Mouse (Mus musculus) left cerebral cortex, adult 11 months (tissue): ENCODE data around the gene Hmx2.

ENCODE experiments used
- DNase-seq: peaks from one replicate; pipeline ENCODE4 v3.0.0; 2022; ENCODE audit warnings: low spot score

The Hmx2 gene

GRCm38 (mm10) chr7:131556541-131557271 lies 8.1 kb downstream of the Hmx2 start:
- DNase-seq, result no peak

GRCm38 (mm10) chr7:131557751-131558150 lies 9.2 kb downstream of the Hmx2 start:
- no peak for DNase-seq

DNA sequence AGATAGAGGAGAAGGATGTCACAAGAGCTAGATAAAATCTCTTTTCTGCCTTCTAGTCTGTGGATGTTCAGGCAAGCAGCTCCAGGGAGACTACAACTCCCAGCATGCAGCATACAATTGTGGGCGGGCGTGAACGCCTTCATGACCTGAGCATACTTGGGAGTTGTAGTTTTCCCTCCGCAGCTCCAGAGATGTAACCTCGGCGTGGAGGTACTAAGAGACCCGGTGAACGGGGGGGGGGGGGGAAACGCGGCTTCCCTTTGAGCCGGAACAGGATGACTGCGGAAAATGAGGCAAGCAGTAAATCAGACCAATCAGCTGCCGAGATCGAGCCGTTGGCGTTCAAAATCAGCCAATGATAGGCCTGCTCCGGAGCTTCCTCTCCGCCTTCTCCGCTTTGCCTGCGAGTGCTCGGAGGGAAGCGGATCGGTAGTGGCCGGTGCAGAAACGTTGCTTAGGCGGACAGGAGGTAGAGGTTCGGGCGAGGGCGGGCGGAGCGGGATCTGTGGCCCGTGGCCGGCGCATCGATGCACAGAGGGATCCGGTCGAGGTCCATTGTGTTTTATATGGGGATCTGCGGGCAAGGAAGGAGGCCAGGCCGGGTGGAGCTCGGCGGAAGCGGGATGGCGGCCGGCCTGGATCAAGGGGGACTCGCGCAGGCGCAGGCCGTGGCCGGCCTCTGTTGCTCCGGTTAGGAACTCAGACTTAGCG lies 11.6 kb downstream of the Hmx2 start, which contains the start of gene Bub3:
Gene Bub3, plus strand, starts transcription at position 237 of the 711 bp plus-strand sequence.
- DNase-seq, result peak; percentile 92

DNA sequence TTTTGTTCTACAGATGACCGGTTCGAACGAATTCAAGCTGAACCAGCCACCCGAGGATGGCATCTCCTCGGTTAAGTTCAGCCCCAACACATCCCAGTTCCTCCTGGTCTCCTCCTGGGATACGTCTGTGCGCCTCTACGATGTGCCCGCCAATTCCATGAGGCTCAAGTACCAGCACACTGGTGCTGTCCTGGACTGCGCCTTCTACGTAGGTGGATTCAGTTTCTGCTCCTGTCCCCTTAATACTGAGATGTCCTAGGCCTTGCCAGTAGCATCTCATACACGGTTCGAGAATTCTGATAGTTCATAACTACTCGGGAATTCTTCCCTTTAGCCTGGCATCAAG lies 12.1 kb downstream of the Hmx2 start:
- DNase-seq, result no peak

DNA sequence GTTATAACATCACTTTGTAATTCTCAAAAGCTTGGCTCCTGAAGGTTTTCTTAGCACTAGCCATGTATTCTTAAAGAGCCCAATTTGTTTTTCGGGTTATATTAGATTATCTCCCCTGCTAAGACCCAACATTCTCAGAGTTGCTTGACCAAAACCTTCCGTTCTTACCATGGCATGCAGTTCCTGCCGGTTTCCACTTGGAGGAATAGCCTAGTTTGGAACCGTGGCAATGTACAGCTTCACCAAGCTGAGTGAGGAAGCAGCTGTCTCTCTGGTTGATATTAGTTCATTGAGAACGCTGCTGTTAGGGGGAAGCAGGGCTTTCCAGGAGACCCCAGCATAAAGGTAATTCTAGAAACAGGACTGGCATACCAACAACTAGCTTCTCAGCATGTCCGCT lies 26.7 kb downstream of the Hmx2 start:
- no peak for DNase-seq

- no peak for DNase-seq
Measured at GRCm38 (mm10) chr7:131582178-131582577, 33.6 kb downstream of the Hmx2 start.

DNA sequence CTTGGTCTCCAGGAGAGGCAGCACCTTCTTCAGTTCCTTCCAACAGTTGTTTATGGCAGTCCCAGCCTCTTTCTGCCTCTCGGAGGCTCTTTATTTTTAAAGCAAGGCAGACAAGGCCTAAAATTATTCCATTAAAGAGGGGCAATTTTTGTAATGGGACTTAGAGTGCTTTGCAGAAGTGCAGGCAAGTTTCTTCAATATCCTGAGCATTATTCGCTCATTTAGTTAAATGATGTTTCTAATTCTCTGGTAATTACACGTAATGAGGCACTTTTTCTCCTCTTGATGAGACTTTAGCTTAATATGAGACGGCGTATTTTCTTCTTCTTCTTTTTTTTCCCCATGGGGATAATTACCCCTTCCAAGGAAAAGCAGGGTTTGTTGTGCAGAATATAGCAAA lies 37.0 kb downstream of the Hmx2 start:
- DNase-seq, result no peak

GRCm38 (mm10) chr7:131597779-131598482 lies 49.4 kb downstream of the Hmx2 start:
- peak; percentile 39 for DNase-seq

DNA sequence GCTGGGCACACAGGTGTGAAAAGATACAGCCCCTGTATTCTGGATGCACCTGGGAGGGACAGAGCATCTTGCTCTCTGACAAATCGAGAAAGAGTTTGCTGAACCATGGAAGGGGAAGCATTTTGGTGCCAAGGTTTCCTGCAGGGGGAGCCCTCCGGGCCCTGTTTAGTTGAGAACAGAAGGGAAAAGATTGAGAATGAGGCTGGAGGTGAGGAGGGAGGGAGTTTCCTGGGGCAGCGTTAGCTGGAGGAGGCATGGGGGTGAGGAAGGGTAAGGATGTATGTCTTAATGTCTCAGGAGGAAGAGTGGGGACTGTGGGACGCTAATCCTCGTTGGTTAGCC lies 49.9 kb downstream of the Hmx2 start:
- no peak for DNase-seq

- DNase-seq, result no peak
Measured at GRCm38 (mm10) chr7:131602106-131602505, 53.5 kb downstream of the Hmx2 start.

- DNase-seq, result no peak
Measured at GRCm38 (mm10) chr7:131603186-131603585, 54.6 kb downstream of the Hmx2 start.

GRCm38 (mm10) chr7:131604946-131605345 lies 56.4 kb downstream of the Hmx2 start:
- DNase-seq, result no peak

DNA sequence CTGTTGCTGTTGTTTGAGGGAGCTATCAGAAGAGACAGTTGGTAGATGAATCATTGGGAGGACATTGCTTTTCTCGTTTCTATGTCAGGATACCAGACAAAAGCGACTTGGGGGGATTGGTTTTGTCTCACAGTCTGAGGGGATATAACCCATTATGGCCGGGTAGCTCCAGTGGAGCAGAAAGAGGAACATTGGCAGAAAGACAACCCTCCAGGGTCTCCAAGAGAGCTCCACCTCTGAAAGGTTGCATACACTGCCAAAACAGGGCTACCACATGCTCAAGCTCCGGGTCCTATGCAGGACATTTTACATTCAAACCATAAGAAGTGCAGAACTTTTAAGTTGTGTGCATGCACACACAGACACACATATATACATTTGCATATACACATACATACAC lies 56.9 kb downstream of the Hmx2 start:
- no peak for DNase-seq
